Mouse (Mus musculus) B cell, adult 2 months (primary cell): ENCODE results near the gene Nek9.
"Not testable (repeated sequence)": the region's sequence is repeated elsewhere in the genome, so short reads cannot be mapped to it uniquely, and the experiment has no call there.

Source experiments
- DNase-seq, 2 experiments: peaks; one replicate each; pipeline ENCODE4 v3.0.0; 2022

The Nek9 gene

GRCm38 (mm10) chr12:85288486-85289156 lies 50.5 kb downstream of the Nek9 start, which contains the start of gene Zc2hc1c:
Zc2hc1c (plus strand) TSS chr12:85288591.
- peak; percentile 85 to 88 for DNase-seq

- DNase-seq = no peak
Measured at GRCm38 (mm10) chr12:85287809-85288485, 51.2 kb downstream of the Nek9 start, which contains the start of gene Acyp1. Acyp1 (minus strand) TSS chr12:85288438.

- peak; percentile 36 to 57 for DNase-seq
Measured at GRCm38 (mm10) chr12:85286941-85287340, 52.2 kb downstream of the Nek9 start.

- DNase-seq = no peak
Measured at GRCm38 (mm10) chr12:85284996-85285395, 54.2 kb downstream of the Nek9 start.

GRCm38 (mm10) chr12:85284331-85284730 lies 54.8 kb downstream of the Nek9 start:
- DNase-seq = no peak

- DNase-seq = not testable (repeated sequence)
Measured at GRCm38 (mm10) chr12:85281756-85282155, 57.4 kb downstream of the Nek9 start.

GRCm38 (mm10) chr12:85280845-85281651 lies 58.1 kb downstream of the Nek9 start:
- no peak for DNase-seq

- peak; percentile 94 to 96 for DNase-seq
Measured at GRCm38 (mm10) chr12:85280105-85280844, 58.9 kb downstream of the Nek9 start.

- DNase-seq = no peak
Measured at GRCm38 (mm10) chr12:85279396-85280080, 59.6 kb downstream of the Nek9 start.

GRCm38 (mm10) chr12:85278919-85279318 lies 60.2 kb downstream of the Nek9 start:
- no peak for DNase-seq

GRCm38 (mm10) chr12:85276273-85276672 lies 62.9 kb downstream of the Nek9 start:
- DNase-seq = no peak

GRCm38 (mm10) chr12:85273508-85273907 lies 65.7 kb downstream of the Nek9 start:
- no peak for DNase-seq

GRCm38 (mm10) chr12:85271843-85272206 lies 67.3 kb downstream of the Nek9 start:
- no peak for DNase-seq

- DNase-seq = no peak
Measured at GRCm38 (mm10) chr12:85271132-85271842, 67.9 kb downstream of the Nek9 start.

GRCm38 (mm10) chr12:85270319-85270718 lies 68.8 kb downstream of the Nek9 start, which contains the start of gene Mlh3:
Mlh3 (minus strand) TSS chr12:85270599.
- peak; percentile 85 to 89 for DNase-seq

- DNase-seq = no peak
Measured at GRCm38 (mm10) chr12:85269821-85270220, 69.3 kb downstream of the Nek9 start.

GRCm38 (mm10) chr12:85266248-85266647 lies 72.9 kb downstream of the Nek9 start:
- no peak for DNase-seq

GRCm38 (mm10) chr12:85264940-85265339 lies 74.2 kb downstream of the Nek9 start:
- DNase-seq = no peak

GRCm38 (mm10) chr12:85264531-85264930 lies 74.6 kb downstream of the Nek9 start:
- no peak for DNase-seq

GRCm38 (mm10) chr12:85263190-85263589 lies 76.0 kb downstream of the Nek9 start:
- DNase-seq = no peak

- DNase-seq = no peak
Measured at GRCm38 (mm10) chr12:85262489-85262888, 76.7 kb downstream of the Nek9 start.
